8 mouse cellular contexts compared by ENCODE assay signal in genomic region chr10:62016947-62017346, GRCm38 (mm10). TPM values are rescaled to one million over a fixed set of nuclear protein-coding genes. Genes with fewer than 3 reads are reported as not detected.
DNase-seq lines count a peak whose midpoint lies in the region; ATAC-seq lines count a peak whose summit lies in the region.
"Had no signal": no experiment of that assay in that cellular context is flagged by ENCODE, and none has a peak within 500 bp of the region (broad histone marks: within the 10 kb centered on the region; RNA-seq: fewer than 3 reads in every experiment).

No protein-coding gene starts in this region.

- no peak overlapping the region for H3K4me2 ChIP-seq in hindbrain, embryonic 12.5 days (replicated peaks)
- no peak overlapping the region for H3K4me2 ChIP-seq in stomach, embryonic 15.5 days
- H3K4me2 ChIP-seq in liver, embryonic 12.5 days, result no peak overlapping the region

- WGBS in hindbrain, embryonic 12.5 days, result 18% methylated on average over 6 of the region's 6 CpGs
- WGBS in stomach, embryonic 15.5 days, result 55% methylated on average over 6 of the region's 6 CpGs
- WGBS in liver, embryonic 12.5 days (ENCODE audit: insufficient replicate concordance), result 67% methylated on average over 6 of the region's 6 CpGs

- no peaks in the 10 kb centered on the region for H3K27me3 ChIP-seq in hindbrain, embryonic 12.5 days
- no peaks in the 10 kb centered on the region for H3K27me3 ChIP-seq in stomach, embryonic 15.5 days (replicated peaks)
- H3K27me3 ChIP-seq in liver, embryonic 12.5 days (replicated peaks), result no peaks in the 10 kb centered on the region

- peak; percentile 63; the same call in 1 of the 2 replicates for ATAC-seq in hindbrain, embryonic 12.5 days (ENCODE audit: low FRiP score)
- ATAC-seq in stomach, embryonic 15.5 days (ENCODE audit: insufficient read depth, low FRiP score, low read depth), result peak; percentile 78
- no peak for ATAC-seq in liver, embryonic 12.5 days

- H3K36me3 ChIP-seq in hindbrain, embryonic 12.5 days, result no peaks in the 10 kb centered on the region
- no peaks in the 10 kb centered on the region for H3K36me3 ChIP-seq in stomach, embryonic 15.5 days
- H3K36me3 ChIP-seq in liver, embryonic 12.5 days, result no peaks in the 10 kb centered on the region

- peak overlapping the region; percentile 26; the same call in 1 of the 2 replicates for H3K27ac ChIP-seq in hindbrain, embryonic 12.5 days
- H3K27ac ChIP-seq in stomach, embryonic 15.5 days, result no peak overlapping the region
- no peak overlapping the region for H3K27ac ChIP-seq in liver, embryonic 12.5 days
- H3K27ac ChIP-seq: liver, embryonic 14.5 days had no signal

- intact Hi-C loops in left cerebral cortex, postnatal 4 days (cut with DNase I), result no loop called here

- no peak overlapping the region for H3K9ac ChIP-seq in hindbrain, embryonic 12.5 days
- no peak overlapping the region for H3K9ac ChIP-seq in stomach, embryonic 15.5 days
- no peak overlapping the region for H3K9ac ChIP-seq in liver, embryonic 12.5 days
- H3K9ac ChIP-seq: liver, embryonic 14.5 days had no signal

- DNase-seq in left cerebral cortex, postnatal 4 days, result peak; percentile 52
- DNase-seq in left cerebral cortex, adult 8-10 months (ENCODE audit: low spot score in 2 of 2), result no peak
- peak; percentile 8 for DNase-seq in lung, postnatal 25 days (ENCODE audit: low spot score)
- DNase-seq in yolk sac, embryonic 10.5 days (ENCODE audit: low spot score), result no peak

- no peak overlapping the region for H3K4me3 ChIP-seq in hindbrain, embryonic 12.5 days
- H3K4me3 ChIP-seq in stomach, embryonic 15.5 days (replicated peaks), result no peak overlapping the region
- no peak overlapping the region for H3K4me3 ChIP-seq in liver, embryonic 12.5 days

- H3K4me1 ChIP-seq in hindbrain, embryonic 12.5 days, result peaks cover 15% of the 10 kb centered on the region
- H3K4me1 ChIP-seq in stomach, embryonic 15.5 days, result peaks cover 4% of the 10 kb centered on the region; the same call in 1 of the 2 replicates
- no peaks in the 10 kb centered on the region for H3K4me1 ChIP-seq in liver, embryonic 12.5 days

- H3K9me3 ChIP-seq in hindbrain, embryonic 12.5 days (replicated peaks), result 0 out of 2 replicates have a peak, but pooled peaks cover 6% of the 10 kb centered on the region
- no peaks in the 10 kb centered on the region for H3K9me3 ChIP-seq in stomach, embryonic 15.5 days
- H3K9me3 ChIP-seq in liver, embryonic 12.5 days (replicated peaks), result no peaks in the 10 kb centered on the region

RNA-seq across cellular contexts. Expression of gene Col13a1, which starts 38.0 kb away (rescaled TPM):
- 1 to 10 TPM; 2.1 to 2.4 TPM for total RNA-seq in left cerebral cortex, postnatal 4 days (2021)
- total RNA-seq in left cerebral cortex, adult 8-10 months (2022), result 1 to 10 TPM; 1.1 to 2.3 (median 1.4) TPM
- polyA plus RNA-seq in hindbrain, embryonic 12.5 days (2016; fragmentation: Nextera tagmentation; extraction: Ambion mirVana), result 3.2 and 3.9 TPM in 2 replicates
- polyA plus RNA-seq in stomach, embryonic 15.5 days (2015; fragmentation: Nextera tagmentation; extraction: Ambion mirVana), result 6.8 TPM in 2 replicates
- 2.6 and 5.0 TPM in 2 replicates for polyA plus RNA-seq in liver, embryonic 12.5 days (2016; fragmentation: Nextera tagmentation; extraction: Ambion mirVana)

Comparison
In these comparisons a context has a peak if more than half of its experiments do, and no peak if none do; other contexts are left out.
1. DNase-seq: peak in left cerebral cortex, postnatal 4 days (single experiment) and lung, postnatal 25 days (single experiment); none in left cerebral cortex, adult 8-10 months (0 of 2) and yolk sac, embryonic 10.5 days (single experiment).